Mouse (Mus musculus) liver, embryonic 13.5 days (tissue): ENCODE measurements around the gene Bag6. TPM values are rescaled to one million over a fixed set of nuclear protein-coding genes. Genes with fewer than 3 reads are reported as not detected.

Experiments
- ATAC-seq: fragments of 200-750 bp; cut with Nextera tagmentation; 2 replicates; pipeline ENCODE4 v1.8.0; 2017; ENCODE audit warnings: low read depth, mild to moderate bottlenecking, moderate number of reproducible peaks, moderate library complexity
- DNase-seq: peaks from one replicate; pipeline ENCODE4 v3.0.0; 2022
- H3K27ac ChIP-seq: fragments of 300-500 bp; sonication (generic); 2 replicates; pipeline ENCODE4 v1.5.1; 2015; ENCODE audit warnings: moderate library complexity, mild to moderate bottlenecking, inconsistent platforms
- H3K27me3 ChIP-seq: fragments of 300-500 bp; sonication (generic); 2 replicates; pipeline ENCODE4 v1.6.1; 2015; ENCODE audit warnings: mild to moderate bottlenecking, inconsistent platforms
- H3K36me3 ChIP-seq: fragments of 300-500 bp; sonication (generic); 2 replicates; pipeline ENCODE4 v1.6.1; 2015; ENCODE audit warnings: mild to moderate bottlenecking, inconsistent platforms
- H3K4me1 ChIP-seq: fragments of 300-500 bp; sonication (generic); replicated peaks from 2 replicates; pipeline ENCODE4 v1.6.1; 2015; ENCODE audit warnings: inconsistent platforms
- H3K4me2 ChIP-seq: fragments of 300-500 bp; sonication (generic); 2 replicates; pipeline ENCODE4 v1.6.1; 2015; ENCODE audit warnings: inconsistent platforms, mild to moderate bottlenecking, moderate library complexity
- H3K4me3 ChIP-seq: fragments of 300-500 bp; sonication (generic); replicated peaks from 2 replicates; pipeline ENCODE4 v1.5.1; 2015; ENCODE audit warnings: mild to moderate bottlenecking, inconsistent platforms
- H3K9ac ChIP-seq: fragments of 300-500 bp; sonication (generic); 2 replicates; pipeline ENCODE4 v1.6.1; 2015; ENCODE audit warnings: mild to moderate bottlenecking, inconsistent platforms
- H3K9me3 ChIP-seq: fragments of 300-500 bp; sonication (generic); replicated peaks from 2 replicates; pipeline ENCODE4 v1.6.1; 2016; ENCODE audit warnings: inconsistent platforms
- WGBS: fragments of 180-500 bp; shearing (Covaris S2); methylation state at CpG from one replicate; pipeline ENCODE4 v1.1.7; 2015; ENCODE audit not compliant: insufficient replicate concordance; 5-methylcytosine and 5-hydroxymethylcytosine counted together
- polyA plus RNA-seq: library from polyadenylated mRNA; unstranded; fragments of >200 nt; fragmentation: Nextera tagmentation; extraction: Ambion mirVana; gene quantifications from 2 replicates; pipeline ENCODE4 v1.2.1, GENCODE M21; 2015

The Bag6 gene
- polyA plus RNA-seq, 1 experiment from 2014 or later: 22.4 TPM

GRCm38 (mm10) chr17:35174201-35174977 lies 39.4 kb downstream of the Bag6 start:
- no peaks in the 10 kb centered on the region; the same call in 1 of the 2 replicates for H3K4me1 ChIP-seq
- no peak overlapping the region for H3K4me3 ChIP-seq
- DNase-seq (no peak), ATAC-seq (no peak)
- 50% methylated on average over 8 of the region's 8 CpGs for WGBS
- no peaks in the 10 kb centered on the region for H3K36me3 ChIP-seq
- H3K27ac ChIP-seq: no peak overlapping the region
- H3K9me3 ChIP-seq: no peaks in the 10 kb centered on the region
- H3K4me2 ChIP-seq: no peak overlapping the region
- no peaks in the 10 kb centered on the region for H3K27me3 ChIP-seq
- H3K9ac ChIP-seq: no peak overlapping the region

DNA sequence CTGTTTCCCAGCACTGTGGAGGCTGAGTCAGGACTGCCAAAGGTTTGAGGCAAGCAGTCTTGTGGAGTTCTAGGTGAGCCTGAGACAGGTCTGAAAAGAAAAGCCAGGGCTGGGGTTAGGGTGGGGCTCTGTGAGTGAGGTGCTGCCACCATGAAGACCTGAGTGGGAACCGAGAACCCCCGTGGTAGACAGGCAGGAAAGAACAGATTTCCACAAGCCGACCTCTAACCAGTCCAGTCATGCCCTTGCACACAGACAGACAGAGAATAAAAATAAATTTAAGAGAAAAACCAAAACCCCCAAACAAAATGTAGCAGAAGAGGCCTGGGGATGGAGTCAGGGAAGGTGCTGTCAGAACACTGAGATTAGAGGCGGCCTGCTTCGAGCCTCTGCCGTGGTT lies 40.4 kb downstream of the Bag6 start:
- H3K36me3 ChIP-seq: no peaks in the 10 kb centered on the region
- WGBS: 67% methylated on average over 6 of the region's 6 CpGs
- no peak overlapping the region for H3K4me2 ChIP-seq
- no peak overlapping the region for H3K4me3 ChIP-seq
- H3K27me3 ChIP-seq: no peaks in the 10 kb centered on the region
- H3K4me1 ChIP-seq: no peaks in the 10 kb centered on the region; the same call in 1 of the 2 replicates
- DNase-seq: no peak
- no peak overlapping the region for H3K27ac ChIP-seq
- no peak overlapping the region for H3K9ac ChIP-seq
- no peaks in the 10 kb centered on the region for H3K9me3 ChIP-seq
- no peak for ATAC-seq

DNA sequence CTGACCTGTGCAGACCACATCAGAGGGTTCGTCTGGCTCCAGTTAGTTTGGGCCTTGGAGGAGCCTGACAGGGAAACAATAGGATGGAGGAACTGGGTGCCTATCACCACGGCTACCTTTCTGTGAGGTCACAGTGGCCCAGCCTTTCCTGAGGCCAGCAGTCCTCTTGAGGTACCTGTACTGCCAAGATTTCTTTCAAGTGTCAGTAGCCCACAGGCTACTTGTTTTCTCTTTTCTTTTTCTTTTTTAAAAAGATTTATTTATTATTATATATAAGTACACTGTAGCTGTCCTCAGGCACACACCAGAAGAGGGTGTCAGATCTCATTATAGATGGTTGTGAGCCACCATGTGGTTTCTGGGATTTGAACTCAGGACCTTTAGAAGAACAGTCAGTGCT lies 41.0 kb downstream of the Bag6 start, which contains the start of gene Aif1:
TSS of gene Aif1 (minus strand) at position 101 of the 400 bp plus-strand sequence.
- DNase-seq (no peak), ATAC-seq (no peak)
- Histone ChIP-seq H3K4me1 (no peaks in the 10 kb centered on the region; the same call in 1 of the 2 replicates), H3K36me3 (no peaks in the 10 kb centered on the region), H3K27me3 (no peaks in the 10 kb centered on the region), H3K27ac (no peak within 1 kb of the TSS), H3K4me3 (no peak within 1 kb of the TSS), H3K9me3 (no peaks in the 10 kb centered on the region), H3K4me2 (no peak within 1 kb of the TSS), H3K9ac (no peak within 1 kb of the TSS)
- WGBS: 58% methylated on average over 2 of the region's 2 CpGs

DNA sequence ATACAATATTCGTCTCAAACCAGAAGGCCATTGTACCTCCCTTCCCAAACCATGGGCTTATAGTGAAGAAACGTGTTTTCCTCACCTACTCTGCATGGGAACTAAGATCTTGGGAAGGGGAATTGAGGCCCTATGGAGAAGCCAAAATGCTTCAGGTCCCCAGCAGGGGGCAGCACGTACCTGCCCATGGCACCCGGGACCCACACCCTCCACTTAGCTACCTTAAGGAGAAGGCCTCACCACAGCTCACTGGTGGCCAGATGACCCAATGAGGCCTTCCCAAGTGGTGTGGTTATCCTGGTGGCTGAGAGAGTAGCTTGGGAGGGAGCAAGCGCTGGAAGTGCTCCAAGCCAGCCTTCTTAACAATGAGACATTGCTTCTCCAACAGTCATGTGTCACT lies 43.5 kb downstream of the Bag6 start:
- no peaks in the 10 kb centered on the region for H3K27me3 ChIP-seq
- no peak overlapping the region for H3K9ac ChIP-seq
- H3K36me3 ChIP-seq: no peaks in the 10 kb centered on the region
- no peak overlapping the region for H3K4me2 ChIP-seq
- H3K4me1 ChIP-seq: no peaks in the 10 kb centered on the region; the same call in 1 of the 2 replicates
- 9% methylated on average over 5 of the region's 5 CpGs for WGBS
- 0 out of 2 replicates have a peak, but pooled peaks have one; percentile 45 for ATAC-seq
- no peaks in the 10 kb centered on the region for H3K9me3 ChIP-seq
- H3K4me3 ChIP-seq: no peak overlapping the region
- no peak overlapping the region for H3K27ac ChIP-seq
- DNase-seq: peak; percentile 52

- DNase-seq (no peak), ATAC-seq (no peak)
- no peak overlapping the region for H3K27ac ChIP-seq
- H3K4me1 ChIP-seq: peaks cover 2% of the 10 kb centered on the region; the same call in 1 of the 2 replicates
- H3K4me2 ChIP-seq: no peak overlapping the region
- 72% methylated on average over 5 of the region's 5 CpGs for WGBS
- H3K27me3 ChIP-seq: no peaks in the 10 kb centered on the region
- no peaks in the 10 kb centered on the region for H3K9me3 ChIP-seq
- no peak overlapping the region for H3K9ac ChIP-seq
- H3K4me3 ChIP-seq: no peak overlapping the region
- no peaks in the 10 kb centered on the region for H3K36me3 ChIP-seq
These were observed 45.1 kb downstream of the Bag6 start for GRCm38 (mm10) chr17:35180093-35180492.

DNA sequence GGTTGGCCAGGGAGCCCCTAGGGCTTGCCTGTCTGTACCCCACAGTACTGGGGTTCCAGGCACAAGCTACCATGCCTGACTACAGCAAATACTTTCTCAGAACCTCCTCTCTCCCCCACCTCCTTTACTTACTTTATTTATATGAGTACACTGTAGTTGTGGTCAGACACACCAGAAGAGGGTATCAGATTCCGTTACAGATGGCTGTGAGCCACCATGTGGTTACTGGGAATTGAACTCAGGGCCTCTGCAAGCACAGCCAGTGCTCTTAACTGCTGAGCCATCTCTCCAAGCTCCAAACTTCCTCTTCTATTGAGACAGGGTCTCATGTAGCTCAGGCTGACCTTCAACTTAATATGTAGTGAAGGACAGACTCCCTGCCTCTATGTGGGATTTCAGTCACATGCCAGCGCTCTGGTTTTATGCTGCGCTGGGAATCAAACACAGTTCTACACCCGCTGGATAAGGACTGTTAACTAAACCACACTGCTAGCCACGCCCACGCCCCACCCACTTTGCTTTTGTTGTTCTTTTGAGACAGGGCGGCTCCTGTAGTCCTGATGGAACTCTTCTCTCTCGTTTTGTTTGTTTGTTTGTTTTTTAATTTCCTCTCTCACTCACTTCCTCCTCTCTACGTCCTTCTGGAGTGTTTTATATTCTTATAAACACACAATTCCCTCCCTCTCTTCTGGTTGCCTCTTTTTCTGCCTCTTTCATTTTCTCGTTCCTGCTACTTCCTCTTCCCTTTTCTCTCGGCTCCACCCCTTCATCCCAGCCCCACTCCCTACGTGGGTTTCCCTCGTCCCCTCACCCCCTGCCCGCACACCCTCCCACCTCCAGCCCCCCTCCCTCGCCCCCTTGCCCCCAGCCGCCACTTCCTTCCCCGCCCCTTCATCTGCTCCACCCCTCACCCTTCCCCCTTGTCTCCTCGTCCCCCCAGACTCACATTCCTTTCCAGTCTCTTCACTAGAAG lies 50.9 kb downstream of the Bag6 start:
- no peaks in the 10 kb centered on the region for H3K9me3 ChIP-seq
- H3K36me3 ChIP-seq: no peaks in the 10 kb centered on the region
- under 1% methylated on average over 17 of the region's 18 CpGs for WGBS
- H3K27ac ChIP-seq: peak overlapping the region; percentile 58
- H3K27me3 ChIP-seq: no peaks in the 10 kb centered on the region
- peak overlapping the region; percentile 53; the same call in 1 of the 2 replicates for H3K9ac ChIP-seq
- peak overlapping the region; percentile 67 for H3K4me2 ChIP-seq
- peaks cover 33% of the 10 kb centered on the region for H3K4me1 ChIP-seq
- ATAC-seq: peak; percentile 59
- peak overlapping the region; percentile 55 for H3K4me3 ChIP-seq
- peak; percentile 77 for DNase-seq

DNA sequence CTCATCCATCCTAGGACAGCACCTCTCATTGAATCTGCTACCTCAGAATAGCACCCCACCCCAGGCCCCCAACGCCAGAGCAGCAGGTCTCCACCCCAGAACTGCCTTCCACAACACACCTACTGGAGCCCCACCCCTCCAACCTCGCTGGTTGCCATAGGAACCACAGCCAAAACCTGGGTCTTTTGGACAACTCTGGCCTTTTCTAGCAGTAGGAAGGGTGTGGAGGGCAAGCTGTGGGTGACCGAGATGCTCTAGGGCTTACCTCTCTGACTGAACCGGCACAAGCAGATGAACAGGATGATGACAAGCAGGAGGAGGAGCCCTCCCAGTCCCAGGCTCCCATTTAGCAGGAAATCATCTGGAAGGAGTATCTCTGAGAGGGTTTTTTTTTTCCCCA lies 51.7 kb downstream of the Bag6 start:
- Histone ChIP-seq H3K4me1 (peaks cover 33% of the 10 kb centered on the region), H3K4me3 (peak overlapping the region; percentile 55), H3K27ac (peak overlapping the region; percentile 58), H3K4me2 (peak overlapping the region; percentile 67), H3K9ac (0 out of 2 replicates have a peak overlapping the region, but pooled peaks have one; percentile 53), H3K9me3 (no peaks in the 10 kb centered on the region), H3K36me3 (no peaks in the 10 kb centered on the region), H3K27me3 (no peaks in the 10 kb centered on the region)
- DNase-seq (no peak), ATAC-seq (no peak)
- 3% methylated on average over 4 of the region's 4 CpGs for WGBS

- peaks cover 33% of the 10 kb centered on the region for H3K4me1 ChIP-seq
- no peaks in the 10 kb centered on the region for H3K36me3 ChIP-seq
- 52% methylated on average over 4 of the region's 4 CpGs for WGBS
- H3K27me3 ChIP-seq: no peaks in the 10 kb centered on the region
- H3K9me3 ChIP-seq: no peaks in the 10 kb centered on the region
- H3K27ac ChIP-seq: peak overlapping the region; percentile 73
- no peak for ATAC-seq
- no peak for DNase-seq
- no peak overlapping the region for H3K9ac ChIP-seq
- peak overlapping the region; percentile 19 for H3K4me3 ChIP-seq
- peak overlapping the region; percentile 11 for H3K4me2 ChIP-seq
These were observed 52.4 kb downstream of the Bag6 start for GRCm38 (mm10) chr17:35187345-35187744.

GRCm38 (mm10) chr17:35187959-35188610 lies 53.1 kb downstream of the Bag6 start, which contains the start of gene Lst1:
Lst1 (minus strand) TSS chr17:35188439.
- H3K4me3 ChIP-seq: peak within 1 kb of the TSS; percentile 19
- 34% methylated on average over 7 of the region's 7 CpGs for WGBS
- H3K4me1 ChIP-seq: peaks cover 33% of the 10 kb centered on the region
- peak within 1 kb of the TSS; percentile 11 for H3K4me2 ChIP-seq
- H3K9me3 ChIP-seq: no peaks in the 10 kb centered on the region
- H3K27ac ChIP-seq: peak within 1 kb of the TSS; percentile 76
- DNase-seq (no peak), ATAC-seq (no peak)
- no peaks in the 10 kb centered on the region for H3K27me3 ChIP-seq
- H3K9ac ChIP-seq: 0 out of 2 replicates have a peak within 1 kb of the TSS, but pooled peaks have one; percentile 2
- no peaks in the 10 kb centered on the region for H3K36me3 ChIP-seq

GRCm38 (mm10) chr17:35189186-35189585 lies 54.2 kb downstream of the Bag6 start:
- DNase-seq (no peak), ATAC-seq (no peak)
- Histone ChIP-seq H3K4me1 (peaks cover 38% of the 10 kb centered on the region), H3K4me2 (0 out of 2 replicates have a peak overlapping the region, but pooled peaks have one; percentile 28), H3K4me3 (no peak overlapping the region), H3K36me3 (no peaks in the 10 kb centered on the region), H3K27ac (peak overlapping the region; percentile 76), H3K27me3 (peaks cover 5% of the 10 kb centered on the region), H3K9me3 (no peaks in the 10 kb centered on the region), H3K9ac (no peak overlapping the region)
- 6% methylated on average over 1 of the region's 1 CpGs for WGBS
